Mouse (Mus musculus): ENCODE data around the gene Hspa4.
"Not testable (repeated sequence)": the region's sequence is repeated elsewhere in the genome, so short reads cannot be mapped to it uniquely, and the experiment has no call there.

Gene Hspa4

GRCm38 (mm10) chr11:53300330-53301166 is at the start of gene Hspa4:
Gene Hspa4, minus strand, starts transcription at chr11:53300457.
- peak; percentile 97 for DNase-seq

GRCm38 (mm10) chr11:53345738-53346137 is 45.5 kb upstream of the Hspa4 start:
- DNase-seq, result no peak

GRCm38 (mm10) chr11:53345328-53345727 is 45.1 kb upstream of the Hspa4 start:
- DNase-seq, result no peak

GRCm38 (mm10) chr11:53342711-53343110 is 42.5 kb upstream of the Hspa4 start:
- DNase-seq, result no peak

DNA sequence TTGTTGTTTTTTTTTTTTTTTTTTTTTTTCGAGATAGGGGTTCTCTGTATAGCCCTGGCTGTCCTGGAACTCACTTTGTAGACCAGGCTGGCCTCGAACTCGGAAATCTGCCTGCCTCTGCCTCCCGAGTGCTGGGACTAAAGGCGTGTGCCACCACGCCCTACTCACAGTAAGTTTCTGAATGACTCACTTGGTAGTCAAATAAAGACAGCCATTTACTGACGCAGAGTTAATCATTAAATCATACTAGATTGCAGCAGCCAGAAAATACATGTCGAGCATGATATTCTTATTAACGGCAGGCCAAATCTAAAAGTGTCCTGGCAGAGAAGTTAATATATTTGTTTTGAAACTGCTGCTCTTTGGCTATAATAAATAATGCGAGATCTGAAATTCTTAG is 40.8 kb upstream of the Hspa4 start:
- not testable (repeated sequence) for DNase-seq

- no peak for DNase-seq
Measured at GRCm38 (mm10) chr11:53337684-53338083, 37.4 kb upstream of the Hspa4 start.

DNA sequence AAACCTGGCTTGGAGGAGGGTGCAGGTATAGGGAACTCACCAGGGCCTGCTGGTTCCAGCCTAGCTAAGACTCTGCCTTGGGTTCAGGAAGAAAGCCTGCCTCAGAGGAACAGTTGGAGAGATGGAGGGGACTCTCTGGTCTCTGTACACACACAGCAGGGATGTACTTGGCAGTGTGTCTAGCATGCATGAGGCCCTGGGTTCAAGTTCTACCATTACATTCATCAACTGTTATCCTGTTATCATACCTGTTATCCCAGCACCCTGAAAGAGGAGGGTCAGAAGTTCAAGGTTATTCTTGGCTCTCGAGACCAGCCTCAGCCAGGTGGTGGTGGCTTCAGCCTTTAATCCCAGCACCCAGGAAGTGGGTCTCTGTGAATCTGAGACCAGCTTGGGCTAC is 36.7 kb upstream of the Hspa4 start:
- no peak for DNase-seq

GRCm38 (mm10) chr11:53336182-53336571 is 35.9 kb upstream of the Hspa4 start:
- DNase-seq, result no peak

- no peak for DNase-seq
Measured at GRCm38 (mm10) chr11:53335505-53336181, 35.4 kb upstream of the Hspa4 start.

- no peak for DNase-seq
Measured at GRCm38 (mm10) chr11:53332076-53332680, 31.9 kb upstream of the Hspa4 start.

DNA sequence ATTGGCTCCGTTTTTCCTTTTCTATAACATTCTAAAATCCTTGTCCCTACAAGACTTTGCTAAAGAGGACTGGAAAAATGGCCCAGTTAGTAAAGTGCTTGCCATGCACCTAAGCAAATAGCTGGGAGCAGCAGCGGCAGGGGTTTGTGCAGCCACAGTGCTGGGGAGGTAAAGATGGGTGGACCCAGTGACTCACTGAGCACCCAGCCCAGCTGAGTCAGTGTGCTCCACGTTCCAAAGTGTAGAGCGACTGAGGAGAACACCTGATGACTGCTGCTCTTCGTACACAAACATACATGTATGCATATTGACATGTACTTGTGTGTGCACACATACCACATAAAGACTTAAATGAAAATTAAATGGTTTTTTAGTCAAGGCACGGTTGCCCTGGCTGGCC is 30.9 kb upstream of the Hspa4 start:
- DNase-seq, result no peak

- DNase-seq, result no peak
Measured at GRCm38 (mm10) chr11:53330325-53330724, 30.1 kb upstream of the Hspa4 start.

- DNase-seq, result peak; percentile 80
Measured at GRCm38 (mm10) chr11:53324512-53324968, 24.3 kb upstream of the Hspa4 start, which contains the start of gene Zcchc10. Gene Zcchc10, plus strand, starts transcription at chr11:53324679.

GRCm38 (mm10) chr11:53319867-53320266 is 19.6 kb upstream of the Hspa4 start:
- DNase-seq, result not testable (repeated sequence)

- not testable (repeated sequence) for DNase-seq
Measured at GRCm38 (mm10) chr11:53318568-53318967, 18.3 kb upstream of the Hspa4 start.

DNA sequence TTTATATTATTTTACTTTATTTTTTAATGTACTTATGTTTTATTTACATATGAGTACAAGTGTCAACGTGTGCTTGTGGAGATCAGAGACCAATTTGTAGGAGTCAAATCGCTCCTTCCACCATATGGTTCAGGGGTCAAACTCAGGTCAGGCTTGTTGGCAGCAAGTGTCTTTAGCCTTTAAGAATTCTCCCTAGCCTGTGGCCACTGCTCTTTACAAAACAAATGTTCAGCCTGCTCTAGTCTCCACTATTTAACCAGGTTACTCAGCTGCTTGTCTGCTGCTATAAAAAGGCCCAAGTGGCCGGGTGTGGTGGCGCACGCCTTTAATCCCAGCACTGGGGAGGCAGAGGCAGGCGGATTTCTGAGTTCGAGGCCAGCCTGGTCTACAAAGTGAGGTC is 17.8 kb upstream of the Hspa4 start:
- DNase-seq, result no peak

GRCm38 (mm10) chr11:53316996-53317395 is 16.7 kb upstream of the Hspa4 start:
- no peak for DNase-seq

DNA sequence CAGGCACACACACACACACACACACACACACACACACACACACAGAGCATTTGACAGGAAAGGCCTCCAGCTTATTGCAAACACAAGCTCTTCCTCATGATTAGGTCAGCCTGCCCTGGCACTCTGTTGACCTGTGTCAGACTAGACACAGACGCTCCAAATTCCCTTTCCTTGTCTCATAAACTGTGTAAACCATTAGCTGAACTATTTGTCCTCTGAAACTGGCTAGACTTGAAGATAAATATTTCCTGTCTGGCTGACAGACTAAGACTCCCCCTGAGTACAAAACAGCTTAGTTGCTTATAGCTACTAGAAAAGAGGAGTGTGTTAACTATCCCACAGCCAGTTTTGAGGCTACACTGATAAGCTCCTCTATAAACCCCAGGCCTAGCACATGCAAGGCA is 14.5 kb upstream of the Hspa4 start:
- no peak for DNase-seq

- DNase-seq, result not testable (repeated sequence)
Measured at GRCm38 (mm10) chr11:53312823-53313222, 12.6 kb upstream of the Hspa4 start.

GRCm38 (mm10) chr11:53311385-53311784 is 11.1 kb upstream of the Hspa4 start:
- DNase-seq, result no peak

DNA sequence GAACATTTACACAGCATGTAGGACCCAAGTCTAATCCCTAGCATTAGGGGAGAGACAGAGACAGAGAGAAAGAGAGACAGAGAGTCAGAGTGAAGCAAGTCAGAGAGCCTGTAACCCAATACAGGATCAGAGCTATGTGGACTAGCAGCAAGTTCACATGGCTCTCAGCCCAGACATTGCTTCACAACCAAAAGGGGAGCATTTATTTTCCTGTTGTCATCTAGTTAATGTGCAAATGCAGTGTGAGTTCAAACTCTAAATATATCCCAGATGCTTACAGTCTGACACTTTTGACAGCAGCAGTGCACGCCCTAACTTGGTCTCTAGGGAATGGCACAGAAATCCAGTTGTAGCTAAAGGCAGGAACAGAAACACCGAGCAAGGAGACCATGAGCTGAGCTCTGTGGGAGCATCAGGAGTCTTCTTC is 8.6 kb upstream of the Hspa4 start:
- DNase-seq, result no peak

DNA sequence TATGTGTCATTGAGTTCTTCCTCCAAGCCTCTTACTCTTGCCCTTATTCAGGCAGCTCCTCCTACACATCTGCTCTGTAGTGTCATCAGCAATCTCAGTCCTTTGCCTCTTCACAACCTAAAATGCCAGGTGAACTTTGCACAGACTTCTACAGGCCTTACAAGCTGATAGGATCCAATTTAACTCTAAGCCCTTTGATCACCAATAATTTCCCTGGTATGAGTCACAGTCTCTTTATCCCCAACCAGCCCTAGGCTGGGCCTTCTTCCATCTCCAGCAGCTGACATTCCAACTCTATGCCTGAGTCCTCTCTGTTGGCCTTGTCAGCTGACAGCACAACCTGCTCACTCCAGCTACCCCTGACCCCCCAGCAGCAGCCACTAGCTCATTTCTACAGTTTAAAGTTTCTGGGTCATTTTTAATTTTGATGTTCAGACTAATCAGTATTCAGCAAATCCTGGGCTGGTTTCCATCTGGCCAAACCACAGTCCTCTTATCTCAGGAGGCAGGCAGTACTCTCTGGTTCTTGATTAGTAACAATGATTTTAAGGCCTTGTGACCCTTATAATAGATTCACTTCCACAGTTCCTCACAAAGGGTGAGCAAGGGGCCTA is 8.1 kb upstream of the Hspa4 start:
- no peak for DNase-seq

- DNase-seq, result no peak
Measured at GRCm38 (mm10) chr11:53307558-53308065, 7.4 kb upstream of the Hspa4 start.
